Mouse (Mus musculus) common myeloid progenitor, adult 5-6 weeks (primary cell): ENCODE measurements at regions not wholly inside any gene's neighbourhood (a gene's known extent, or its start where the extent isn't known, plus 50 kb on each side); places are given as distances from the start of the nearest gene placed in this dataset.

Source experiments
- ATAC-seq: replicated peaks from 2 replicates; pipeline ENCODE4 v1.8.0; 2016; ENCODE audit warnings: low read depth, mild to moderate bottlenecking, moderate TSS enrichment, inconsistent platforms; ENCODE audit not compliant: poor library complexity, severe bottlenecking

DNA sequence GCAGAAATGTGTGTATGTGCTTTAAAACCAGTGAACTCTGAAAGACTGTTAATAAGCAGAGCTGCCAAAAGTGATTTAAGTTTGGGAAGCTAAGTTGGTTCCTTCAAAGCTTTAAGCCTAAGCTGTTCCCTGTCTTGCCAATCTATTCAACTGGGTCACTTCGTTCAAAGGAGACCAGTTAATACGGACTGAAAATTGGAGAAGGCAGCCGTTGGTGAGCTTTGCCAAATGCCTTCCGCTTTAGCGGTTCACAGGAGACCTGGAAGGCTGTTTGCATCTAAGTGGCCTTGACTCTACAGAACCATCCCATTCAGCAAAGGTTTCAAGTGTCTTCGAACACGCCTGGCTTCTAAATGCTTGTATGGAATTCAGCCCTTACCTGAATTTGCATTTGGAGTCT, 68.2 kb upstream of the Mkln1 start:
- no peak for ATAC-seq

DNA sequence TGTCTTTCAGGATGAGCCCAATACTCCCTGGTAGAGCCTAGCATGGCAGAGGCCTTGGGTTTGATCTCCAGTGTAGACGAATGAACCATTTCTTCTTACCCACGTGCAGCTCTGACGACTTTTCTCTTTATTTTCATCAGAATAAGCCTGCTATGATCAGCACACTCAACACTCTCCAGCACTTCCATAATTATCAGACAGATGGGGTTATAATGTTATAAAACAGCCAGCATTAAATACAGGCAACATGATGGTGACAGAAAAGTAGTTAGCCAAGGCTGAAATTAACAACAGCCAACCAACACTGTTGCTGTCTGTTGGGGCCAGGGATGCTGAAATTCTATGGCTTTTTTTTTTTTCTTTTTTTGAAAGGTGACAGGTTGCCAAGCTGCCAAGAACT, 67.7 kb upstream of the Mkln1 start:
- no peak for ATAC-seq

DNA sequence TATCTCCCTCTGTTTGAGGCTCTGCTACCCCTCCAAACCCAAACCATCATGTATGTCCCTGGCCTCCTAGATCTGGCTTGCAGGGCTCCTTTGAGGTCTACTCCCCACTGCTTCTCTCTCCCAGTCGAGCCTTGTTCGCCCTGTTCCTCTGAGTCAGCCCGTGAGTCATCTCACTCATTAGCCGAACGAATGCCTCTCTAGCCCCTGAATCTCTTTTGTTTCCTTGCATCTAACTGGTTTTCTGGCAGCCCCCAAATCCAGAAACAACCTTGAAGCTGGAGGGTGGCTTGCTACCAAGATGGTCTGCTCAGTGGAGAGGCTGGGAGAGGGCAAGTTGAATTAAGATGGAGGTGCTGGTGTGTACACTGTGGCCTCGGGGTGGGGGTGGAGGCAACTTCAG, 66.3 kb upstream of the Mkln1 start:
- ATAC-seq = no peak

DNA sequence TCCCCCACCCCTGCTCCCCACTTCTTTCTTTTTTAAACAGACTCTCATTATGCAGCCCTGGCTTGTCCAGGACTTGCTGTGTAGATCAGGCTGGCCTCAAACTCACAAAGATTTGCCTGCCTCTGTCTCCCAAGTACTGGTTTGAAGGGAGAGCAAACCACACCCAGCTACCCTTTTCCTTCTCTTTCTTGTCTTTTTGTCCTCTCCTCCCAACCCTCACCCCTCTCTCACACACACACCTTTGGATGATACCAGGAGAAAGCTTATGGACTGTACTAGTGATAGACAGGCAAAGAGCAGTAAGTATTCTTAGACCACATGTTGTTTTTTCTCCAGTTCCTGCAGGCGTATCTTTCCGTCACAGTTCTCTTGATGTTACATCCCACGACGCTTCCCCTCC, 65.8 kb upstream of the Mkln1 start:
- ATAC-seq = no peak

DNA sequence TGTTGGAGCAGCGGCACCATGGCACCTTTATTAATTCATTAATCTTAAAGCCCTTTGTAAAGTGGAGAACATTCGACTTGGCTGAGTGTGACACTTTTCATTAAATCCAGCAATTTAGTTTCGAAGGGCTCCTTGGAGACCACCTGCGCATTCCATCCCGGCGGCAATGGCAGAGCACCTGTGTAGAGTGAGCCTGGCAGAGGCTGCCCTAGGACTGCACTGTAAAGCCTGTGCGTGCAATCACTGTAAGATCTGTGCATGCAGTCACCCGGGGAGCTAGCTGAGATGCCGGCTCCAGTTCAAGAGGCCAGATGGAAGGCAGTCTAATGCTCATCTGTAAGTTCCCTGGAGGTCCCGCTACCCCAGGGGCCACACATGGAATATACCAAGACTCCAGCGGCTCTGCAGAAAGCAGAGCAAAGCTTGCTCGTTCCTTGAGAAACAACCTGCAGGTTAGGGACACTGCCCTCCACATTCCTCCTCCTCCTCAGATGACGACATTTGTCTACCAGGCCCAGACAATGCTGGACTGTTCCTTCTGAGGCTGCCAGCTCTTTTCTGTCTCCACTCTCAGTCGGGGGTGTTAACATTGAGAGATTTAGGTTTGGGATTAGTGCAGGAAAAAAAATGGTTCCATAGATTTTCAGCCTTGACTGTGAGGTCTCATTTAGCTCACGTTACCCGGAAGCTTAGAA, 65.2 kb upstream of the Mkln1 start:
- ATAC-seq = no peak

DNA sequence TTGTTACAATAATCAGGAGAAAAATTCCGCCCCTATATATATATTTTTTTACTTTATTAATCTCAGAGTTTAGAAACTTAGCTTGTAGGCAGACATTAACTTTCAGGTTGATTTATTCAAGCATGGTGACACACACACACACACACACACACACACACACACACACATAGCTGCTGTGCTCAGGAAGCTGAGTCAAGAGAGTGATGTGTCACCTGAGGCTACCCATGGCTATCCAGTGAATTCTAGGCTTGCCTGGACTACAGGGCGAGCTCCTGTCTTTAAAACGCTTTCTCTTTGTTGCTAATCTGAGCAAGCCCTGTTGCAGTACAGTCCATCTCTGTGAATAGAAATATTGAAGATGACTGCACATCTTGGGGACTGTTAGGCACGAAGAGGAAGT, 64.4 kb upstream of the Mkln1 start:
- ATAC-seq = no peak

DNA sequence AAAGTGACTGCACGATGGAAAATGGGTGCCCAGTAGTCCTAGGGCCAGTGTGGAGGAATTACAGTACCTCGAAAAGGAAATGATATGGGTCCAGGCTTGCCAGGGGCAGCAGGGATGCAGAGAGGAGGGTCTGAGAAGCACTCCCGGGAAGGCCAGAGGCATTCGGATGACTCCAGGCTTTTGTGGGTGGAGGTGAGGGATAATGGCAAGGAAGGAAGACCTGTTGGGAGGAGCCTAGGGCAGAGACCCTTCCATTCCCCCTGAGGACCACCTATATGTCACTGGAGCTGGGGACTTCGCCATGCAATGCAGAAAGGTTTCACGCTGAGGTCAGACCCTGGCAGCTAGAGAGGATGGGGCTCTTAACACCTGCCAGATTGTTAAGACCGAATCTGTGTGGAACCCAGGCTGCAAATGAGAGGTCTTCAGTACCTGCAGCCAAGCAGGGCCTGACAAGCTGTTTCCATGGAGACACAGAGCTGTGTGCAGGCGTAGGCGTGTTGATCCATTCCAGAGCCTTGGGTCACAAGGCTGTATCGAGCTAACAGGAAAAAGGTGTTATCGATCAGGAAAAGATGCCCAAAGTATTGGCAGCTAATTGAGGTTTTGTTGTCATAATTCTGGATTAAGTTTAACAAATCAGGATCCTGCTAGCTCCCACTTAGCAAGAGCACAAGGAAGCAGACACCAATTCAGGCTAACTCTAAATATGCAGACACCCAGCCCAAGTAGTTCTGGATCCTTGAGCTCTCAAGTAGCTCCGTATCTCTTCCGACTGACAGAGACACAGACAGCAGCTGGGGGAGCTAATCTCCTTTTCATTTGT, 59.2 kb upstream of the Mkln1 start:
- no peak for ATAC-seq

DNA sequence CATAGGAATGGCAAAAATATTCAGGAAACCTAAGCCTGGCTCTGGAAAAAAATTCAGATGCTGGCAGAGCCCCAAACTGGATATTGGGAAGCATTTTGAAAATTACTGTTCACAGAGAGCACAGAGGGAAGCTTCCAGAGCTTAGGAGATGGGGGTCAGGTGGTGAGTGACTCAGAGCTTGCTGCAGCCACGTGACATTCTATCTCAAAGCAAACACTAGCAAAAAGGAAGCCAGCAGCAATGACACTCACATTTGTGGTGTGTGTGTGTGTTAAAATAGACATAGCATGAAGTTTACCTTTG, 58.6 kb upstream of the Mkln1 start:
- ATAC-seq = no peak

DNA sequence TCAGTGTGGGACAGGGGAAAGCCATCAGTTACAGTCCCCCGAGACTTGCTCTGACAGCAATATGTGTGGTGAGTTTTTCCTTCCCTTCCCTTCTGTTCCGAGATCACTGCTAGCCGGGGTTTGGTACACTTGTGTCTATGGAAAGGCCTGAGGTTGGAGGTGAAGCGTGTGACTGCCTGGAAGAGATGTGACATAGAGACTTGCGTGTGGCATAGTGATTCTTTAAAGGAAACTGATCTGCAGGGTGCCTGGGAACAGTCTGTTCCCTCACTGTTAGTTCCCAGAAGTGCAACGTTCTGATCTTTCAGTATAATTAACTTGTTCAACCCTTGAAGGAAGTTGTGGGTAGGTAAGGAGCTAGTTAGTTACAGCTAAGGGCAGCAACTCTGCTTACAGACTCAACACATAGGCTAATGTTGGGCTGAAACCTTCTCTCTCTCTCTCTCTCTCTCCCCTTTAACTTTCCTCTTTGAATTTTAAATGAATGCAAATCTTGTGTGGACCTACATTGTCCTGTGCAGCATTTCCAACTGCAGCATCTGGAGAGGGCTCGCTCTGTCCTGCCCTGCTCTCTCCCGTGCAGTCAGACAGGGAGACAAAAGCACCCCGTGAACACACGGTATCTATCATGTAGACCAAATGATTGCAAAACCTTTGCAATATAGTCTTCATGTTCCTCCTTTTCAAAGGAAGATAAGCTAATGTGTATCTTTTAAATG, 53.0 kb upstream of the Mkln1 start:
- ATAC-seq = no peak

DNA sequence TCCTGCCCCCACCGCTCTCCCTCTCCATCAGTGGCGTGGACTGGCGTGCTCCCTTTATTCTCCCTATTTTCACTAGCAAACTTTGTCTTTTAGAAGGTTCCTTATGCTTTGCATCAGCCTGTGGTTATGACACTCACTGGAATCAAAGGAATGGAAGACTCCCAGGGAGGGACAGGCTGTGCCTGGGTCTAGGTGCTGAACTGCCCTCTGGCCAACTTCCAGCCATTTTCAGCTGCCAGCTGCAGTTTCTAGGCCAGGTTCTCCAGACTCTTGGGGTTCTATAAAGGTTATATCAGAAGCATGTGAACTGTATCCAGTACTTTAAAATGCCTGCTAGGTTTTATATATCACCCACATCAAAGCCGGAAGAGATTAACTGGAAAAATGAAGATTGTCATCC, 50.2 kb upstream of the Mkln1 start:
- no peak for ATAC-seq
